Mouse (Mus musculus) olfactory bulb, adult 2 months (tissue): ENCODE results near the gene Ascl1.

Experiments used
- CTCF ChIP-seq: fragments of 200-500 bp; IDR thresholded peaks from 2 replicates; pipeline ENCODE4 v1.5.1; 2012; ENCODE audit warnings: low read depth, mild to moderate bottlenecking, low read length, moderate library complexity; ENCODE audit not compliant: insufficient read depth
- POLR2A ChIP-seq: fragments of 200-500 bp; IDR thresholded peaks from 2 replicates; pipeline ENCODE4 v1.6.1; 2012; ENCODE audit warnings: mild to moderate bottlenecking, low read depth, low read length, moderate library complexity; ENCODE audit not compliant: insufficient read depth

DNA sequence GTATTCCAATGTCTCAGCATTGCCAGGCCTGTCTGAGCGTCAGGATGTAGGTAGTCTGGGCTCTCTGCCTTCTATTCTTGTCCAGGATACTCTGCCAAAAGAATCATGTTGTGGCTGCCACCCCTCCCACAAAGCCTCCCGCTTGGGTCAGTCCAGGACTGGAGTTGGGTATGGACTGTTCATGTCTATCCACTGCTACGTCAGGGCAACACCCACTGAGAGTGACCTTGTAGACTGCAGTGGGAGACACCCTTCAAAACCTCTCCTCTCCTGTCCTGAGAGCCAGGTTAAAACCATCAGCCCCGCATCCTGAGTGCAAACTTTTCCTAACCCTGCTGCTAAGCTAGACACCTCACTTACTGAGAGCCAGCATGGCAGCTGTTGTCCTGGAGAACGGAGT lies 28.2 kb upstream of the Ascl1 start, which contains the start of gene Pah:
- TF ChIP-seq CTCF (no peak), POLR2A (no peak)
